Mouse (Mus musculus) megakaryocyte, embryonic 14.5 days (primary cell): ENCODE measurements around the gene Irf1.

Experiments used
- FLI1 ChIP-seq: IDR thresholded peaks from 2 replicates; pipeline ENCODE4 v1.6.1; 2012; ENCODE audit warnings: low read length, inconsistent platforms, mixed read lengths
- GATA1 ChIP-seq: IDR thresholded peaks from 3 replicates; pipeline ENCODE4 v1.6.1; 2012; ENCODE audit warnings: mixed read lengths, low read length, inconsistent platforms, borderline replicate concordance

DNA sequence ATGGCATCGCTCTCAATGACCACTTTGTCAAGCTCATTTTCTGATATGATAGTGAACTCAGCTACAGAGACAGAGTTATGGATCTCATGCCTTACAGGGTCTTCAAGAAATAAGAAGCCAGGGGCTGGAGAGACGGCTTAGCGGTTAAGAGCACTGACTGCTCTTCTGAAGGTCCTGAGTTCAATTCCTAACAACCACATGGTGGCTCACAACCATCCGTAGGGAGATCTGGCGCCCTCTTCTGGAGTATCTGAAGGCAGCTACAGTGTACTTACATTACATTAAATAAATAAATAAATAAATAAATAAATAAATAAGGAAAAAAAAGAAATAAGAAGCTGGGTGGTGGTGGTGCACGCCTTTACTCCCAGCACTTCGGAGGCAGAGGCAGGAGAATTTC is 36.0 kb upstream of the Irf1 start:
- TF ChIP-seq GATA1 (no peak), FLI1 (no peak)
